Mouse (Mus musculus) midbrain, embryonic 12.5 days (tissue): ENCODE measurements around the gene Nlgn1. TPM values are rescaled to one million over a fixed set of nuclear protein-coding genes. Genes with fewer than 3 reads are reported as not detected.

ENCODE experiments used
- ATAC-seq: fragments of 200-750 bp; cut with Nextera tagmentation; 2 replicates; pipeline ENCODE4 v1.8.0; 2017; ENCODE audit warnings: low read depth, moderate TSS enrichment, moderate library complexity; ENCODE audit not compliant: low FRiP score
- H3K27ac ChIP-seq: fragments of 300-500 bp; sonication (generic); replicated peaks from 2 replicates; pipeline ENCODE4 v1.5.1; 2016; ENCODE audit warnings: mild to moderate bottlenecking
- H3K27me3 ChIP-seq: fragments of 300-500 bp; sonication (generic); 2 replicates; pipeline ENCODE4 v1.6.1; 2016; ENCODE audit warnings: mild to moderate bottlenecking
- H3K36me3 ChIP-seq: fragments of 300-500 bp; sonication (generic); 2 replicates; pipeline ENCODE4 v1.6.1; 2016
- H3K4me1 ChIP-seq: fragments of 300-500 bp; sonication (generic); 2 replicates; pipeline ENCODE4 v1.6.1; 2016
- H3K4me2 ChIP-seq: fragments of 300-500 bp; sonication (generic); replicated peaks from 2 replicates; pipeline ENCODE4 v1.6.1; 2016; ENCODE audit warnings: mild to moderate bottlenecking, moderate library complexity
- H3K4me3 ChIP-seq: fragments of 300-500 bp; sonication (generic); 2 replicates; pipeline ENCODE4 v1.5.1; 2016; ENCODE audit warnings: mild to moderate bottlenecking
- H3K9ac ChIP-seq: fragments of 300-500 bp; sonication (generic); replicated peaks from 2 replicates; pipeline ENCODE4 v1.6.1; 2016; ENCODE audit warnings: mild to moderate bottlenecking, moderate library complexity
- H3K9me3 ChIP-seq: fragments of 300-500 bp; sonication (generic); 2 replicates; pipeline ENCODE4 v1.6.1; 2016; ENCODE audit warnings: mild to moderate bottlenecking
- WGBS: fragments of 180-500 bp; shearing (Covaris S2); methylation state at CpG from one replicate; pipeline ENCODE4 v1.1.7; 2016; 5-methylcytosine and 5-hydroxymethylcytosine counted together
- polyA plus RNA-seq: library from polyadenylated mRNA; unstranded; fragments of >200 nt; fragmentation: Nextera tagmentation; extraction: Ambion mirVana; gene quantifications from 2 replicates; pipeline ENCODE4 v1.2.1, GENCODE M21; 2016

Gene Nlgn1
- 8.9 and 10.3 TPM in 2 replicates for polyA plus RNA-seq

- Histone ChIP-seq H3K9me3 (no peaks in the 10 kb centered on the region), H3K4me3 (peak within 1 kb of the TSS; percentile 61), H3K9ac (peak within 1 kb of the TSS; percentile 80), H3K36me3 (no peaks in the 10 kb centered on the region), H3K4me1 (peaks cover 12% of the 10 kb centered on the region), H3K27me3 (peaks cover 29% of the 10 kb centered on the region), H3K27ac (peak within 1 kb of the TSS; percentile 84), H3K4me2 (peak within 1 kb of the TSS; percentile 89)
- WGBS, result under 1% methylated on average over 14 of the region's 14 CpGs
- no peak for ATAC-seq
These were observed at the start of gene Nlgn1 for GRCm38 (mm10) chr3:26332400-26333238. Gene Nlgn1, minus strand, starts transcription at chr3:26332460.

DNA sequence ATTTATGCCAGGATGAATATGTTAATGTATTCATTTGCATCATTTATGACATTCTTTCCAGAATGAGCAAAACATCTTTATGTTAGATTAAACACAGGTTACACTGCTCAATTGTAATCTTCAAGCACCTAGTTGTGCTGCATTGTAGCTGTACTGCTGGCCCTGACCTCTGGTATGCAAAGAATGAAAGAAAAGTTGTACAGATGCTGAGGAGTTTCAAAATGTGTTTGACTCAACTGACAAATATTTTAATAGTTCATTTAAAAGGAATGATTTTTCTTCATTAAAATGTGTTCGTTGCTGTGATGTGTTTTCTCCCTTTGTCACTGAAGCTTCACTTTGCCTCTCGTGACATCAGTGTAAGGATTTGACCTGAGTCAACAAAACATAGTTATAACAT is 46.0 kb upstream of the Nlgn1 start:
- H3K4me1 ChIP-seq, result no peaks in the 10 kb centered on the region
- H3K9ac ChIP-seq, result no peak overlapping the region
- no peak overlapping the region for H3K4me2 ChIP-seq
- H3K27ac ChIP-seq, result no peak overlapping the region
- H3K9me3 ChIP-seq, result no peaks in the 10 kb centered on the region
- no peak overlapping the region for H3K4me3 ChIP-seq
- H3K27me3 ChIP-seq, result no peaks in the 10 kb centered on the region
- ATAC-seq, result no peak
- H3K36me3 ChIP-seq, result no peaks in the 10 kb centered on the region
- 84% methylated on average over 2 of the region's 2 CpGs for WGBS

DNA sequence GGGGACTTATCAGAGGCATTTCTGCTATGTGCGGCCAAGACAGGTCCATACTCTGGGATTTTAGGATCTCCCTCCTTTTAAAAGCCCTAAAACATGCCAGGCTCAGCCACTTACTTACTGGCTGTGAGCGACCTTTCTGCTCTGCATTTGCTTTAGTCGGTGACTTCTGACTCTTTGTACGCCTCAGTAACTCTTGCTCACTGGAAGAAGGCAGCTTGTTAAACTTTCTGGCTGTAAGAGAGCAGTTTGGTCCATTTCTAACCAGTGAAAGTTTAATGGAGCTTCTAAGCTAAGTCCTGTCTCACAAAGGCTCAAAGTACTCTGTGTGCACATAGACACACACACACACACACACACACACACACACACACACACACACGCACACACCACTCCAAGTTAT is 22.8 kb upstream of the Nlgn1 start:
- Histone ChIP-seq H3K9me3 (no peaks in the 10 kb centered on the region), H3K4me1 (no peaks in the 10 kb centered on the region), H3K27me3 (no peaks in the 10 kb centered on the region), H3K36me3 (no peaks in the 10 kb centered on the region), H3K4me3 (no peak overlapping the region), H3K9ac (no peak overlapping the region), H3K27ac (no peak overlapping the region), H3K4me2 (no peak overlapping the region)
- no peak for ATAC-seq
- 74% methylated on average over 5 of the region's 5 CpGs for WGBS

GRCm38 (mm10) chr3:26354483-26355030 is 22.3 kb upstream of the Nlgn1 start:
- H3K27ac ChIP-seq, result no peak overlapping the region
- no peak overlapping the region for H3K4me2 ChIP-seq
- no peaks in the 10 kb centered on the region for H3K9me3 ChIP-seq
- H3K4me3 ChIP-seq, result no peak overlapping the region
- no peak for ATAC-seq
- H3K9ac ChIP-seq, result no peak overlapping the region
- H3K4me1 ChIP-seq, result no peaks in the 10 kb centered on the region
- no peaks in the 10 kb centered on the region for H3K36me3 ChIP-seq
- WGBS, result 77% methylated on average over 5 of the region's 5 CpGs
- H3K27me3 ChIP-seq, result no peaks in the 10 kb centered on the region

DNA sequence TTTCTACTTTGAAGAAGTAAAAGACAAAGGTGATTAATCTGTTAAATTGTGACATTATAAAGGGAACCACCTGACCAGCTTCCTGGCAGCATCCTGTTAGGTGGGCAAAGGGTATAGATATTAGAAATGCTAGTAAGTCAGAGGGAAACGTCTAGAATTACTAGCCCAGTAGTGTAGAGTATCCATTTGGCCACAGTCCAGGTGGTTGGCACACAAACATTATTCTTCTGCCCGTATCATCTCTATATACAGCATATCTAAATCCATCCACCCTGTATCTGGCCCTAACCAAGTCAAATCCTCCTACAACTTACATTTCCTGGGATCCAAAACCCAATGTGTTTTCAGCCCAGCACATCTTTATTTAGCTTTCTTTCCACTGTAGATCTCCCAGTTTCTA is 5.2 kb upstream of the Nlgn1 start:
- Histone ChIP-seq H3K36me3 (no peaks in the 10 kb centered on the region), H3K4me3 (no peak overlapping the region), H3K4me2 (no peak overlapping the region), H3K27me3 (peaks cover 24% of the 10 kb centered on the region), H3K9me3 (no peaks in the 10 kb centered on the region), H3K27ac (no peak overlapping the region), H3K4me1 (peaks cover 9% of the 10 kb centered on the region), H3K9ac (no peak overlapping the region)
- WGBS, result 78% methylated on average over 2 of the region's 2 CpGs
- ATAC-seq, result no peak

- peak overlapping the region; percentile 66 for H3K9ac ChIP-seq
- H3K36me3 ChIP-seq, result no peaks in the 10 kb centered on the region
- peaks cover 29% of the 10 kb centered on the region for H3K27me3 ChIP-seq
- no peaks in the 10 kb centered on the region for H3K9me3 ChIP-seq
- peak; percentile 74 for ATAC-seq
- peak overlapping the region; percentile 61 for H3K4me3 ChIP-seq
- no peak overlapping the region for H3K27ac ChIP-seq
- H3K4me2 ChIP-seq, result peak overlapping the region; percentile 89
- peaks cover 12% of the 10 kb centered on the region for H3K4me1 ChIP-seq
- WGBS, result under 1% methylated on average over 35 of the region's 41 CpGs
These were observed 1.1 kb upstream of the Nlgn1 start for GRCm38 (mm10) chr3:26333239-26333811.

- Histone ChIP-seq H3K4me2 (peak overlapping the region; percentile 89), H3K27ac (peak overlapping the region; percentile 84), H3K36me3 (no peaks in the 10 kb centered on the region), H3K9me3 (no peaks in the 10 kb centered on the region), H3K27me3 (peaks cover 29% of the 10 kb centered on the region), H3K9ac (peak overlapping the region; percentile 80), H3K4me3 (peak overlapping the region; percentile 61), H3K4me1 (peaks cover 12% of the 10 kb centered on the region)
- WGBS, result under 1% methylated on average over 59 of the region's 60 CpGs
- ATAC-seq, result peak; percentile 85
These were observed 841 bp downstream of the Nlgn1 start for GRCm38 (mm10) chr3:26331177-26332061.

DNA sequence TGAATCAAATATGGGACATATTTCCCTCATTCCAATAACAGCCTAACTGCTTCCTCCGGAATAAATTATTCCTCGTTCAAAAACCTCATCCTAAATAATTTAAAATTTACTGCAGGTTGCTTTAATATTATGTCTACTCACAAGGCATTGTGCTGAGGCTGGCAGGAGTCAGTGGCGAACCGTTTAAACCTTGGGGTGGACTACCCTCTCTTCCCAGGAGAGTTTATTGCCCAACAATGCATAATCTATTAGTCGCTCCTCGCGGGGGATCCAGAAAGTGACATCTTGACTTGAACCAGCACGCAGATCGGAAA is 1.4 kb downstream of the Nlgn1 start:
- peak overlapping the region; percentile 61 for H3K4me3 ChIP-seq
- peak overlapping the region; percentile 89 for H3K4me2 ChIP-seq
- peaks cover 28% of the 10 kb centered on the region for H3K27me3 ChIP-seq
- H3K4me1 ChIP-seq, result peaks cover 12% of the 10 kb centered on the region
- H3K27ac ChIP-seq, result peak overlapping the region; percentile 84
- H3K9me3 ChIP-seq, result no peaks in the 10 kb centered on the region
- H3K36me3 ChIP-seq, result no peaks in the 10 kb centered on the region
- ATAC-seq, result peak; percentile 39; the same call in 1 of the 2 replicates
- peak overlapping the region; percentile 80 for H3K9ac ChIP-seq
- WGBS, result 4% methylated on average over 9 of the region's 9 CpGs

- no peaks in the 10 kb centered on the region for H3K9me3 ChIP-seq
- peaks cover 12% of the 10 kb centered on the region for H3K4me1 ChIP-seq
- H3K36me3 ChIP-seq, result no peaks in the 10 kb centered on the region
- H3K9ac ChIP-seq, result no peak overlapping the region
- H3K27ac ChIP-seq, result no peak overlapping the region
- WGBS, result 72% methylated on average over 4 of the region's 4 CpGs
- peak overlapping the region; percentile 89 for H3K4me2 ChIP-seq
- H3K4me3 ChIP-seq, result peak overlapping the region; percentile 21
- peaks cover 23% of the 10 kb centered on the region for H3K27me3 ChIP-seq
- no peak for ATAC-seq
These were observed 2.2 kb downstream of the Nlgn1 start for GRCm38 (mm10) chr3:26330019-26330418.

GRCm38 (mm10) chr3:26324510-26324909 is 7.8 kb downstream of the Nlgn1 start:
- Histone ChIP-seq H3K27me3 (no peaks in the 10 kb centered on the region), H3K36me3 (no peaks in the 10 kb centered on the region), H3K4me1 (no peaks in the 10 kb centered on the region), H3K4me2 (no peak overlapping the region), H3K4me3 (no peak overlapping the region), H3K9ac (no peak overlapping the region), H3K9me3 (no peaks in the 10 kb centered on the region), H3K27ac (no peak overlapping the region)
- 63% methylated on average over 1 of the region's 1 CpGs for WGBS
- no peak for ATAC-seq

DNA sequence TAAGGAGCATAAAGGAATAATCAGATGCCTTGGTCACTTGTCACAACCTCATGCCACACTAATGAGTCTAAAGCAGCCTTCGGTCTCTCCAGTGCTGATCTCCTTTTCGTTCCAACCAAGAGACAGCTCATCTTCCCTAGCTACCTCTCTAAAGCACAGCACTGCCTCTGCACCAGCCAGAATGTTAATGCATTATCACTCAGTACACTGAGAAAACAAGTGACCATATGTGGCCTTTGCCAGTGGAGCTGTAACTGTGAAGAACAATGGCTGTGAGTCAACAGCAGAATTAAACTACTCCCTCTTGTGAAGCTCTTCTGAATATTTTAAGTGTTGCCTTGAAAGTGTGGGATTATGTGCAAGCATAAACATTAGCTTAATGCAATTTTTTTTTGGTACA is 14.9 kb downstream of the Nlgn1 start:
- H3K27me3 ChIP-seq, result no peaks in the 10 kb centered on the region
- H3K4me3 ChIP-seq, result no peak overlapping the region
- no peaks in the 10 kb centered on the region for H3K9me3 ChIP-seq
- peak; percentile 41; the same call in 1 of the 2 replicates for ATAC-seq
- H3K9ac ChIP-seq, result no peak overlapping the region
- WGBS, result 62% methylated on average over 2 of the region's 2 CpGs
- H3K36me3 ChIP-seq, result no peaks in the 10 kb centered on the region
- no peak overlapping the region for H3K27ac ChIP-seq
- no peak overlapping the region for H3K4me2 ChIP-seq
- H3K4me1 ChIP-seq, result peaks cover 6% of the 10 kb centered on the region; the same call in 1 of the 2 replicates
